Mouse (Mus musculus): ENCODE data around the gene Sbf2. TPM values are rescaled to one million over a fixed set of nuclear protein-coding genes. Genes with fewer than 3 reads are reported as not detected.

Sbf2 gene
- total and polyA plus RNA-seq, 2 experiments from 2014 or later, result 21.3 to 64.6 TPM

DNA sequence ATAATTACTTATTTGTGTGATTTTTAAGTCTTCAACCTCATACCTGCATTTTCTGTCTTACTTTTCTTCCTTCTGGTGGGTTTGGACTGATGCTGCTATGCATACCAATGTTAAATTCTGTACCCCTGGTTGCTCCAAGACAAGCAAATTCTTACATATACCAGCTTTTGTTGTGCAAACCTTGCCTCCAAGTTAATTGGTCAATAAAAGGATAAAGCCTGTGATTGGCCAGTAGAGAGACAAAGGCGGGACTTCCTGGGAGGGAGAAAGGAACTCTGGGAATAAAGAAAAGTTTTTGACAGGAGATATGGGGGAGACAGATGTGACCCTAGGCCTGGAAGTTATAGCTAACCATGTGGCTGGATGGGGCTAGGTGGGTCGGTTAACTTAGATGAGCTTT, 255.3 kb downstream of the Sbf2 start:
- no peak for ATAC-seq (ENCODE audit: insufficient read depth, low read depth)
- 97% methylated on average over 2 of the region's 2 CpGs for WGBS
- Histone ChIP-seq H3K4me2 (ENCODE audit: low read depth, low read length) (no peak overlapping the region), H3K4me3 (ENCODE audit: low read depth, low read length) (no peak overlapping the region), H3K27me3 (ENCODE audit: control insufficient read depth, insufficient read depth, low read length) (no peaks in the 10 kb centered on the region), H3K36me3 (replicated peaks; ENCODE audit: control insufficient read depth, insufficient read depth, low read length) (peaks cover 27% of the 10 kb centered on the region), H3K9ac (replicated peaks; ENCODE audit: low read depth, low read length) (no peak overlapping the region), H3K9me3 (replicated peaks; ENCODE audit: control insufficient read depth, low read length) (no peaks in the 10 kb centered on the region), H3K4me1 (ENCODE audit: control insufficient read depth, insufficient read depth) (no peaks in the 10 kb centered on the region), H3K27ac (ENCODE audit: low read depth) (no peak overlapping the region)
- TF ChIP-seq CTCF (IDR thresholded peaks at IDR 0.05; ENCODE audit: low read depth), result no peak
- TF ChIP-seq EP300 (IDR thresholded peaks at IDR 0.05; ENCODE audit: low read depth), result no peak
- DNase-seq (ENCODE audit: low spot score), result no peak

GRCm38 (mm10) chr7:110353971-110354370, 260.8 kb downstream of the Sbf2 start:
- no peak for DNase-seq (ENCODE audit: low spot score)
- TF ChIP-seq CTCF (IDR thresholded peaks at IDR 0.05; ENCODE audit: low read depth) (no peak), EP300 (IDR thresholded peaks at IDR 0.05; ENCODE audit: low read depth) (no peak)
- Histone ChIP-seq H3K36me3 (replicated peaks; ENCODE audit: control insufficient read depth, insufficient read depth, low read length) (peaks cover 24% of the 10 kb centered on the region), H3K4me3 (ENCODE audit: low read depth, low read length) (no peak overlapping the region), H3K27me3 (ENCODE audit: control insufficient read depth, insufficient read depth, low read length) (no peaks in the 10 kb centered on the region), H3K9me3 (replicated peaks; ENCODE audit: control insufficient read depth, low read length) (no peaks in the 10 kb centered on the region), H3K4me2 (ENCODE audit: low read depth, low read length) (no peak overlapping the region), H3K9ac (replicated peaks; ENCODE audit: low read depth, low read length) (no peak overlapping the region), H3K27ac (ENCODE audit: low read depth) (no peak overlapping the region), H3K4me1 (ENCODE audit: control insufficient read depth, insufficient read depth) (no peaks in the 10 kb centered on the region)
- WGBS, result 83% methylated on average over 2 of the region's 2 CpGs
- ATAC-seq (ENCODE audit: insufficient read depth, low read depth), result no peak

DNA sequence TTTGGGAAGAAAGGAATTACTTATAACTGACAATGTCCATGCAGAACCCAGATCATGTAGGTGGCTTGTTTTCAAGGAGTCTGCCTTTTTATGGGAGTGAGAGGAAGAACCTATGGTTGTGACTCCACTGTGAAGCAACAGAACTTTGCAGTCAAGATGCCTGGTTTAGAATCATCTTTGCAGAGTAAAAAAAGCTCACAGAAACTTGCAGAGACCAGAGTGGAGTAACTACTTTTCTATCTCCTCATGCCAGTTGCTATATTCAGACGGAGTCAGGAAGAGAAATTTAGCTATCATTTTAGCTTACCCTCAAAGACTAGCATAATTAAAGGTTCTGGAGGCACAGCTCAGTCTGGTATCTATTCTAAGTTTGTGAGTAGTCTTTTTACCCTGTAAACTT, 267.5 kb downstream of the Sbf2 start:
- Histone ChIP-seq H3K9me3 (replicated peaks; ENCODE audit: control insufficient read depth, low read length) (no peaks in the 10 kb centered on the region), H3K27ac (ENCODE audit: low read depth) (no peak overlapping the region), H3K36me3 (replicated peaks; ENCODE audit: control insufficient read depth, insufficient read depth, low read length) (peaks cover 40% of the 10 kb centered on the region), H3K4me1 (ENCODE audit: control insufficient read depth, insufficient read depth) (no peaks in the 10 kb centered on the region), H3K9ac (replicated peaks; ENCODE audit: low read depth, low read length) (no peak overlapping the region), H3K4me2 (ENCODE audit: low read depth, low read length) (no peak overlapping the region), H3K27me3 (ENCODE audit: control insufficient read depth, insufficient read depth, low read length) (no peaks in the 10 kb centered on the region), H3K4me3 (ENCODE audit: low read depth, low read length) (no peak overlapping the region)
- DNase-seq (ENCODE audit: low spot score), result no peak
- TF ChIP-seq CTCF (IDR thresholded peaks at IDR 0.05; ENCODE audit: low read depth), result no peak
- no peak for TF ChIP-seq EP300 (IDR thresholded peaks at IDR 0.05; ENCODE audit: low read depth)
- no peak for ATAC-seq (ENCODE audit: insufficient read depth, low read depth)
- 89% methylated on average over 1 of the region's 1 CpGs for WGBS

DNA sequence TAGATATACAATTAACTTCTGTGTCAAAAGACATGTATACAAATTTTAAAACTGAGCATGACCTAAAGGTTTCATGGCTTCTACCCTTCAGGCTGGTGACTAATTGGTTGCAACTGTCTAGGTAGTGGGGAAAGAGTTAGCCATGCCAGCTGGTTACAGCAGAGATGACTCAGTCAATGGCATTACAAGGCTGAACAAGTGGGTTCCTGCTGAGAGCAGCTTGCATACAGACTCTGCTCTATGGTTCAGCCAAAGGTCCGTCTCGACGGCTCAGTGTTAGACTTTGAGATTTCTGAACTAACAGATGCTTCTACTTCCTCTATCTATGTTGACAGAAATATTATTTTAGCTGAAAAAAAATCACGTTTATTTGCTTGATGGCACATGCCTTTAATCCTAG, 277.1 kb downstream of the Sbf2 start:
- 85% methylated on average over 4 of the region's 4 CpGs for WGBS

DNA sequence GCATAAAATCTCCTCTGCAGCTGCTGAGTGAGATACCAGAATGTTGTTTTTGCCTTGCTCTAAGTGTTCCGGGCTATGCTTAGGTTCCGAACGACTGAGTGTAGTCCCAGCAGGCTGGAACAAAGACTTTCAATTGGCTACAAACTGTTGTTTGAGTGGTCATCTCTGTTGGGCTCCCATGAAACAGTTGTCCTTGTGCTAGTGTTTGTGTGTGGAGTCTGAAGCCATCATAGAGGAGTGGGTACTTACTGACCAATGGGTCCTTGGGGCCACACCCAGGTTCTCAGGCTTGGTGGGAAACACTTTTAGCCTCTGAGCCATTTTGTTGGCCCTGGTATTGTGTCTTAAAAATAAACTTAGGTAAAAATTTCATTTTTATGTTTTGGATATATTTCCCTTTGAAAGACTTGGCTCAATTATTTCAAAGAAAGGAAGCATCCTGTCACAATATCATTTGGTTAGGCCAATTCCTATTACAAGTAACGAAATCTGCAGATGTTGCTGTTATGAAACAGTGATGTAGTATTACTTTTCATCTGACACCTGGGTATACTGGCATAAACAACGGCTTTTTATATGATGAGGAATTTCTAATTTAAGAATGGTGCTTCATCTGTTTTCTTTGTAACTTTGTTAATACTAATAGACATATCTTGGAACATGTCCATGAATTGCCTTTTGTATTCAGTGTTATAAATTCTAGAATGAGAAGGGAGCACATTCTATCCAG, 289.2 kb downstream of the Sbf2 start:
- H3K27me3 ChIP-seq (ENCODE audit: control insufficient read depth, insufficient read depth, low read length), result no peaks in the 10 kb centered on the region
- H3K4me2 ChIP-seq (ENCODE audit: low read depth, low read length), result no peak overlapping the region
- no peak overlapping the region for H3K4me3 ChIP-seq (ENCODE audit: low read depth, low read length)
- no peak overlapping the region for H3K9ac ChIP-seq (replicated peaks; ENCODE audit: low read depth, low read length)
- 89% methylated on average over 5 of the region's 5 CpGs for WGBS
- H3K4me1 ChIP-seq (ENCODE audit: control insufficient read depth, insufficient read depth), result no peaks in the 10 kb centered on the region
- ATAC-seq (ENCODE audit: insufficient read depth, low read depth) (no peak), DNase-seq (ENCODE audit: low spot score) (no peak)
- no peaks in the 10 kb centered on the region for H3K9me3 ChIP-seq (replicated peaks; ENCODE audit: control insufficient read depth, low read length)
- H3K36me3 ChIP-seq (replicated peaks; ENCODE audit: control insufficient read depth, insufficient read depth, low read length), result peaks cover 86% of the 10 kb centered on the region
- TF ChIP-seq CTCF (IDR thresholded peaks at IDR 0.05; ENCODE audit: low read depth) (no peak), EP300 (IDR thresholded peaks at IDR 0.05; ENCODE audit: low read depth) (no peak)
- H3K27ac ChIP-seq (ENCODE audit: low read depth), result no peak overlapping the region

More for the DNA sequence above, 277.1 kb downstream of the Sbf2 start:
- no peaks in the 10 kb centered on the region for H3K9me3 ChIP-seq (replicated peaks; ENCODE audit: control insufficient read depth, low read length)
- no peak overlapping the region for H3K4me2 ChIP-seq (ENCODE audit: low read depth, low read length)
- TF ChIP-seq CTCF (IDR thresholded peaks at IDR 0.05; ENCODE audit: low read depth), result no peak
- TF ChIP-seq EP300 (IDR thresholded peaks at IDR 0.05; ENCODE audit: low read depth), result no peak
- H3K4me1 ChIP-seq (ENCODE audit: control insufficient read depth, insufficient read depth), result no peaks in the 10 kb centered on the region
- H3K36me3 ChIP-seq (replicated peaks; ENCODE audit: control insufficient read depth, insufficient read depth, low read length), result peaks cover 69% of the 10 kb centered on the region
- H3K4me3 ChIP-seq (ENCODE audit: low read depth, low read length), result no peak overlapping the region
- no peak for DNase-seq (ENCODE audit: low spot score)
- no peak for ATAC-seq (ENCODE audit: insufficient read depth, low read depth)
- no peak overlapping the region for H3K27ac ChIP-seq (ENCODE audit: low read depth)
- no peaks in the 10 kb centered on the region for H3K27me3 ChIP-seq (ENCODE audit: control insufficient read depth, insufficient read depth, low read length)
- H3K9ac ChIP-seq (replicated peaks; ENCODE audit: low read depth, low read length), result no peak overlapping the region

GRCm38 (mm10) chr7:110324852-110325251, 289.9 kb downstream of the Sbf2 start:
- H3K4me3 ChIP-seq (ENCODE audit: low read depth, low read length), result no peak overlapping the region
- no peak overlapping the region for H3K9ac ChIP-seq (replicated peaks; ENCODE audit: low read depth, low read length)
- 84% methylated on average over 1 of the region's 1 CpGs for WGBS
- H3K36me3 ChIP-seq (replicated peaks; ENCODE audit: control insufficient read depth, insufficient read depth, low read length), result peaks cover 86% of the 10 kb centered on the region
- TF ChIP-seq EP300 (IDR thresholded peaks at IDR 0.05; ENCODE audit: low read depth), result no peak
- H3K4me2 ChIP-seq (ENCODE audit: low read depth, low read length), result no peak overlapping the region
- ATAC-seq (ENCODE audit: insufficient read depth, low read depth) (no peak), DNase-seq (ENCODE audit: low spot score) (no peak)
- no peaks in the 10 kb centered on the region for H3K4me1 ChIP-seq (ENCODE audit: control insufficient read depth, insufficient read depth)
- no peaks in the 10 kb centered on the region for H3K27me3 ChIP-seq (ENCODE audit: control insufficient read depth, insufficient read depth, low read length)
- H3K9me3 ChIP-seq (replicated peaks; ENCODE audit: control insufficient read depth, low read length), result no peaks in the 10 kb centered on the region
- H3K27ac ChIP-seq (ENCODE audit: low read depth), result no peak overlapping the region

Data from heart, postnatal 0 days (tissue).